Mouse (Mus musculus) frontal cortex, adult (tissue): ENCODE data around the gene Klhl5.
"Not testable (repeated sequence)": the region's sequence is repeated elsewhere in the genome, so short reads cannot be mapped to it uniquely, and the experiment has no call there.

ENCODE experiments used
- ATAC-seq: cut with Nextera tagmentation; 2 replicates; pipeline ENCODE4 v1.9.2; 2017; ENCODE audit warnings: mild to moderate bottlenecking, moderate library complexity, mixed read lengths; ENCODE audit not compliant: low TSS enrichment

The Klhl5 gene

GRCm38 (mm10) chr5:65097457-65097856, 9.9 kb upstream of the Klhl5 start:
- ATAC-seq, result no peak

GRCm38 (mm10) chr5:65100002-65100401, 7.3 kb upstream of the Klhl5 start:
- no peak for ATAC-seq

GRCm38 (mm10) chr5:65101209-65101608, 6.1 kb upstream of the Klhl5 start:
- ATAC-seq, result no peak

GRCm38 (mm10) chr5:65101621-65102020, 5.7 kb upstream of the Klhl5 start:
- ATAC-seq, result no peak

- no peak for ATAC-seq
Observed at GRCm38 (mm10) chr5:65102026-65102640, 5.2 kb upstream of the Klhl5 start.

- no peak for ATAC-seq
Observed at GRCm38 (mm10) chr5:65102641-65103042, 4.7 kb upstream of the Klhl5 start.

- ATAC-seq, result no peak; the same call in 1 of the 2 replicates
Observed at GRCm38 (mm10) chr5:65107773-65108432, 564 bp downstream of the Klhl5 start.

- not testable (repeated sequence) for ATAC-seq
Observed at GRCm38 (mm10) chr5:65112225-65112624, 4.9 kb downstream of the Klhl5 start.

- ATAC-seq, result no peak
Observed at GRCm38 (mm10) chr5:65113323-65113722, 6.0 kb downstream of the Klhl5 start.

GRCm38 (mm10) chr5:65116789-65117188, 9.4 kb downstream of the Klhl5 start:
- ATAC-seq, result no peak

- ATAC-seq, result no peak
Observed at GRCm38 (mm10) chr5:65119495-65119894, 12.2 kb downstream of the Klhl5 start.

- no peak for ATAC-seq
Observed at GRCm38 (mm10) chr5:65119918-65120317, 12.6 kb downstream of the Klhl5 start.

- no peak for ATAC-seq
Observed at GRCm38 (mm10) chr5:65122616-65123015, 15.3 kb downstream of the Klhl5 start.

- no peak for ATAC-seq
Observed at GRCm38 (mm10) chr5:65126137-65126536, 18.8 kb downstream of the Klhl5 start.

GRCm38 (mm10) chr5:65128481-65128880, 21.1 kb downstream of the Klhl5 start:
- ATAC-seq, result no peak

GRCm38 (mm10) chr5:65130528-65131210, 23.3 kb downstream of the Klhl5 start:
- peak; percentile 74 for ATAC-seq

- ATAC-seq, result peak; percentile 66
Observed at GRCm38 (mm10) chr5:65131211-65131879, 24.0 kb downstream of the Klhl5 start.

- ATAC-seq, result no peak
Observed at GRCm38 (mm10) chr5:65136159-65136558, 28.8 kb downstream of the Klhl5 start.

- no peak for ATAC-seq
Observed at GRCm38 (mm10) chr5:65137073-65137472, 29.7 kb downstream of the Klhl5 start.

GRCm38 (mm10) chr5:65141242-65141641, 33.9 kb downstream of the Klhl5 start:
- ATAC-seq, result no peak

GRCm38 (mm10) chr5:65142247-65142646, 34.9 kb downstream of the Klhl5 start:
- no peak for ATAC-seq

- ATAC-seq, result no peak
Observed at GRCm38 (mm10) chr5:65145499-65146101, 38.3 kb downstream of the Klhl5 start.
